Mouse (Mus musculus) heart, embryonic 12.5 days (tissue): ENCODE measurements around the gene Farp2. TPM values are rescaled to one million over a fixed set of nuclear protein-coding genes. Genes with fewer than 3 reads are reported as not detected.
A peak's percentile ranks its signal among the peaks of the same experiment; 100 is the strongest.

ENCODE experiments used
- ATAC-seq: fragments of 200-750 bp; cut with Nextera tagmentation; 2 replicates; pipeline ENCODE4 v1.8.0; 2017; ENCODE audit warnings: moderate TSS enrichment, moderate library complexity; ENCODE audit not compliant: insufficient number of reproducible peaks, low FRiP score
- H3K27ac ChIP-seq: fragments of 300-500 bp; sonication (generic); 2 replicates; pipeline ENCODE4 v1.5.1; 2016; ENCODE audit warnings: mild to moderate bottlenecking, moderate library complexity; ENCODE audit not compliant: poor library complexity, severe bottlenecking
- H3K27me3 ChIP-seq: fragments of 300-500 bp; sonication (generic); replicated peaks from 2 replicates; pipeline ENCODE4 v1.6.1; 2016; ENCODE audit warnings: mild to moderate bottlenecking, moderate library complexity
- H3K36me3 ChIP-seq: fragments of 300-500 bp; sonication (generic); 2 replicates; pipeline ENCODE4 v1.6.1; 2016; ENCODE audit warnings: mild to moderate bottlenecking, moderate library complexity
- H3K4me1 ChIP-seq: fragments of 300-500 bp; sonication (generic); replicated peaks from 2 replicates; pipeline ENCODE4 v1.6.1; 2016; ENCODE audit warnings: mild to moderate bottlenecking
- H3K4me2 ChIP-seq: fragments of 300-500 bp; sonication (generic); 2 replicates; pipeline ENCODE4 v1.6.1; 2016; ENCODE audit warnings: mild to moderate bottlenecking, moderate library complexity
- H3K4me3 ChIP-seq: fragments of 300-500 bp; sonication (generic); 2 replicates; pipeline ENCODE4 v1.5.1; 2016; ENCODE audit warnings: mild to moderate bottlenecking
- H3K9ac ChIP-seq: fragments of 300-500 bp; sonication (generic); 2 replicates; pipeline ENCODE4 v1.6.1; 2016; ENCODE audit warnings: mild to moderate bottlenecking, moderate library complexity
- H3K9me3 ChIP-seq: fragments of 300-500 bp; sonication (generic); replicated peaks from 2 replicates; pipeline ENCODE4 v1.6.1; 2016; ENCODE audit warnings: mild to moderate bottlenecking, moderate library complexity
- WGBS: fragments of 180-500 bp; shearing (Covaris S2); methylation state at CpG from one replicate; pipeline ENCODE4 v1.1.7; 2016; 5-methylcytosine and 5-hydroxymethylcytosine counted together
- polyA plus RNA-seq: library from polyadenylated mRNA; unstranded; fragments of >200 nt; fragmentation: Nextera tagmentation; extraction: Ambion mirVana; gene quantifications from 2 replicates; pipeline ENCODE4 v1.2.1, GENCODE M21; 2016

Gene Farp2
- polyA plus RNA-seq, 1 experiment from 2014 or later: 4.2 TPM

- Histone ChIP-seq H3K36me3 (no peaks in the 10 kb centered on the region), H3K4me3 (no peak overlapping the region; the same call in 1 of the 2 replicates), H3K4me2 (peak overlapping the region; percentile 75), H3K4me1 (peaks cover 24% of the 10 kb centered on the region), H3K27ac (peak overlapping the region; percentile 80), H3K9ac (no peak overlapping the region), H3K27me3 (no peaks in the 10 kb centered on the region), H3K9me3 (no peaks in the 10 kb centered on the region)
- peak; percentile 60; the same call in 1 of the 2 replicates for ATAC-seq
- 10% methylated on average over 13 of the region's 13 CpGs for WGBS
Measured at GRCm38 (mm10) chr1:93667760-93668400, 156.0 kb downstream of the Farp2 start.

GRCm38 (mm10) chr1:93668791-93669548, 157.1 kb downstream of the Farp2 start:
- H3K4me1 ChIP-seq: peaks cover 24% of the 10 kb centered on the region
- H3K4me3 ChIP-seq: peak overlapping the region; percentile 51
- H3K36me3 ChIP-seq: no peaks in the 10 kb centered on the region
- H3K9ac ChIP-seq: peak overlapping the region; percentile 59; the same call in 1 of the 2 replicates
- ATAC-seq: peak; percentile 82
- peak overlapping the region; percentile 75 for H3K4me2 ChIP-seq
- H3K27me3 ChIP-seq: no peaks in the 10 kb centered on the region
- H3K27ac ChIP-seq: peak overlapping the region; percentile 80
- no peaks in the 10 kb centered on the region for H3K9me3 ChIP-seq
- WGBS: 3% methylated on average over 17 of the region's 17 CpGs

GRCm38 (mm10) chr1:93669941-93670340, 158.1 kb downstream of the Farp2 start:
- no peaks in the 10 kb centered on the region for H3K9me3 ChIP-seq
- H3K27ac ChIP-seq: no peak overlapping the region
- no peak overlapping the region for H3K4me2 ChIP-seq
- H3K27me3 ChIP-seq: no peaks in the 10 kb centered on the region
- no peak overlapping the region for H3K9ac ChIP-seq
- no peaks in the 10 kb centered on the region for H3K36me3 ChIP-seq
- ATAC-seq: no peak
- peaks cover 24% of the 10 kb centered on the region for H3K4me1 ChIP-seq
- H3K4me3 ChIP-seq: no peak overlapping the region

Other genes starting within 250 kb of the Farp2 start
- 20.2 and 20.7 TPM in 2 replicates for gene Mterf4, start 206.2 kb upstream of the Farp2 start, polyA plus RNA-seq
- gene Ppp1r7, start 169.2 kb upstream of the Farp2 start, polyA plus RNA-seq: 59.6 and 65.9 TPM in 2 replicates
- gene Pask, start 168.6 kb upstream of the Farp2 start, polyA plus RNA-seq: 9.8 and 10.8 TPM in 2 replicates
- gene Ano7, start 138.1 kb upstream of the Farp2 start, polyA plus RNA-seq: 0.27 and 1.2 TPM in 2 replicates
- gene Hdlbp, start 33.3 kb upstream of the Farp2 start, polyA plus RNA-seq: 166 and 168 TPM in 2 replicates
- gene Stk25, start 146.6 kb downstream of the Farp2 start, polyA plus RNA-seq: 133 and 143 TPM in 2 replicates
- 48.1 and 50.0 TPM in 2 replicates for gene Bok, start 173.6 kb downstream of the Farp2 start, polyA plus RNA-seq
- 68.1 and 73.1 TPM in 2 replicates for gene Atg4b, start 239.4 kb downstream of the Farp2 start, polyA plus RNA-seq
- gene Thap4, start 242.8 kb downstream of the Farp2 start, polyA plus RNA-seq: 47.2 and 51.8 TPM in 2 replicates